Mouse (Mus musculus) neural tube, embryonic 14.5 days (tissue): ENCODE measurements around the gene D630003M21Rik. TPM values are rescaled to one million over a fixed set of nuclear protein-coding genes. Genes with fewer than 3 reads are reported as not detected.

Source experiments
- ATAC-seq: fragments of 200-750 bp; cut with Nextera tagmentation; 2 replicates; pipeline ENCODE4 v1.8.0; 2017; ENCODE audit warnings: low read depth, mild to moderate bottlenecking, moderate TSS enrichment, moderate library complexity
- H3K27ac ChIP-seq: fragments of 300-500 bp; sonication (generic); 2 replicates; pipeline ENCODE4 v1.5.1; 2014; ENCODE audit warnings: low read depth, mild to moderate bottlenecking, control low read depth, low read length, moderate library complexity, mixed read lengths
- H3K27me3 ChIP-seq: fragments of 300-500 bp; sonication (generic); 2 replicates; pipeline ENCODE4 v1.6.1; 2014; ENCODE audit warnings: low read length; ENCODE audit not compliant: control insufficient read depth, insufficient read depth
- H3K36me3 ChIP-seq: fragments of 300-500 bp; sonication (generic); 2 replicates; pipeline ENCODE4 v1.6.1; 2014; ENCODE audit warnings: low read length, mixed read lengths; ENCODE audit not compliant: control insufficient read depth, insufficient read depth
- H3K4me1 ChIP-seq: fragments of 300-500 bp; sonication (generic); 2 replicates; pipeline ENCODE4 v1.6.1; 2014; ENCODE audit warnings: low read length; ENCODE audit not compliant: control insufficient read depth, insufficient read depth
- H3K4me2 ChIP-seq: fragments of 300-500 bp; sonication (generic); 2 replicates; pipeline ENCODE4 v1.6.1; 2014; ENCODE audit warnings: mild to moderate bottlenecking, low read depth, low read length, control low read depth
- H3K4me3 ChIP-seq: fragments of 300-500 bp; sonication (generic); 2 replicates; pipeline ENCODE4 v1.5.1; 2014; ENCODE audit warnings: low read depth, low read length, control low read depth, mixed read lengths
- H3K9ac ChIP-seq: fragments of 300-500 bp; sonication (generic); replicated peaks from 2 replicates; pipeline ENCODE4 v1.6.1; 2014; ENCODE audit warnings: low read depth, mild to moderate bottlenecking, control low read depth, low read length, mixed read lengths
- H3K9me3 ChIP-seq: fragments of 300-500 bp; sonication (generic); 2 replicates; pipeline ENCODE4 v1.6.1; 2016; ENCODE audit warnings: low read length; ENCODE audit not compliant: control insufficient read depth
- WGBS: fragments of 180-500 bp; shearing (Covaris S2); extraction: QIAGEN DNeasy Blood & Tissue Kit; methylation state at CpG from one replicate; pipeline ENCODE4 v1.1.7; 2014; 5-methylcytosine and 5-hydroxymethylcytosine counted together
- polyA plus RNA-seq: library from polyadenylated mRNA; unstranded; fragments of >200 nt; fragmentation: Nextera tagmentation; extraction: Ambion mirVana; gene quantifications from 2 replicates; pipeline ENCODE4 v1.2.1, GENCODE M21; 2014

Gene D630003M21Rik
- polyA plus RNA-seq, 1 experiment from 2014 or later: 0.94 TPM

DNA sequence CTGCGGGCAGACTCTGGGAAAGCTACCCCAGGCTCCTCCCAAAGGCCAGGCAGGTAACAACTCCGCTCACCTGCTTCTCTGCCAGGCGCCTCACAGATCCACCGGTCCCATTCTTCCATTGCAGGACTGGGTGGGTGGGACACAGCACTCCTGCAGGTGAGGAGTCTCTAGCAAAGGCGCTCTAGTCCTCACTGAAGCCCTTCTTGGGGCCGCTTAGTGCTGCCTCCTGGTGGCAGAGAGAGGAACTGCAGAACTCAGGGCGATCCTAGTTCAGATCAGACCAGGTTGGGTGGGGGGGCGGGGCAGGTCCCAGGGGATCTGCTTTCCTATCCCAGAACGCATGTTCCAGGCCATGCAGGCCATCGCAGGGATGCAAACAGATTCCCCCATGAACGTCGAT is 29.8 kb upstream of the D630003M21Rik start:
- Histone ChIP-seq H3K27me3 (no peaks in the 10 kb centered on the region), H3K4me2 (no peak overlapping the region), H3K9ac (no peak overlapping the region), H3K27ac (no peak overlapping the region), H3K36me3 (no peaks in the 10 kb centered on the region), H3K4me3 (no peak overlapping the region), H3K4me1 (no peaks in the 10 kb centered on the region), H3K9me3 (no peaks in the 10 kb centered on the region)
- ATAC-seq: no peak; the same call in 1 of the 2 replicates
- WGBS: 14% methylated on average over 12 of the region's 12 CpGs

DNA sequence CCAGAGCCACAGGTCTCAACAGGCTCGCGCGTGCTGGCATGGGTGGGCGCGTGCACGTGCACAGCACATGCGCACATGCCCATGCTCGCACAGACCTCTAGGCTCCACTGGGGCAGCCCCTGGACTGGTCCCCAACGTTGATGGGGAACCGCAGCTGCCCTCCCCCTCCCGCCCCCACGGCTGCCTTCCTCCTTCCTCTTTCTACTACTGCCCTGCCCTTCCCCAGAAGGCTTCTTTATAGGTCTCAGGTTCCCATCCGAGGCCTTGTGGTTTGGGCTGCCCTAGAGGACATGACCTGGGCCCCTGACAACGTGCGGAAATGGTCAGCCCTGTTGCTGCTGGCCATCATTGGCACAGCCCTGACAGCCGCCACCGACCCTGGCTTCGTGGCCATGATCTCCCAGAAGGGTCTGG is 29.0 kb upstream of the D630003M21Rik start, which contains the start of gene Bpi:
Gene Bpi, plus strand, starts transcription at position 90 of the 414 bp plus-strand sequence.
- WGBS: 77% methylated on average over 18 of the region's 18 CpGs
- no peaks in the 10 kb centered on the region for H3K4me1 ChIP-seq
- H3K27me3 ChIP-seq: no peaks in the 10 kb centered on the region
- ATAC-seq: no peak
- no peak within 1 kb of the TSS for H3K27ac ChIP-seq
- no peaks in the 10 kb centered on the region for H3K36me3 ChIP-seq
- H3K4me2 ChIP-seq: no peak within 1 kb of the TSS
- H3K4me3 ChIP-seq: no peak within 1 kb of the TSS
- H3K9me3 ChIP-seq: no peaks in the 10 kb centered on the region
- no peak within 1 kb of the TSS for H3K9ac ChIP-seq

DNA sequence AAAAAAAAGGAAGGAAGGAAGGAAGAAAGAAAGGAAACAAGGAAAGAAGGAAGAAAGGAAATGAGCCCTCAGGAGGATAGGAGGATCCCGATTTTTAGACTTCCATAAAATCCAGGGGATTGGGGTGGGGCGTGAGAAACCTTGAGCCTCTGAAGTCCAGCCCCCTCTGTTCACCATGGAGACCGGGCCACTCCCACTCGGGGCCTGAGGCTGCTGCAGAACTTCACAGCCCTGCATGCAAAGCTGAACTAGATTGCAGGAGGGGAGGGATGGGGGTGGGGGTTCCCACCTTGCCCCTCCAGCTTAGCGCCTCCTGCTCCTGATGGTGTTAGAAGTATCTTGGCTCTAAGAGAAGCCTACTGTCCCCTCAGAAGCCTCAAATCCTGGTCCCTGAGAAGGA is 27.9 kb upstream of the D630003M21Rik start:
- Histone ChIP-seq H3K36me3 (no peaks in the 10 kb centered on the region), H3K27me3 (no peaks in the 10 kb centered on the region), H3K9me3 (no peaks in the 10 kb centered on the region), H3K4me1 (no peaks in the 10 kb centered on the region), H3K4me3 (no peak overlapping the region), H3K27ac (no peak overlapping the region), H3K9ac (no peak overlapping the region), H3K4me2 (no peak overlapping the region)
- ATAC-seq: no peak
- 14% methylated on average over 5 of the region's 5 CpGs for WGBS

DNA sequence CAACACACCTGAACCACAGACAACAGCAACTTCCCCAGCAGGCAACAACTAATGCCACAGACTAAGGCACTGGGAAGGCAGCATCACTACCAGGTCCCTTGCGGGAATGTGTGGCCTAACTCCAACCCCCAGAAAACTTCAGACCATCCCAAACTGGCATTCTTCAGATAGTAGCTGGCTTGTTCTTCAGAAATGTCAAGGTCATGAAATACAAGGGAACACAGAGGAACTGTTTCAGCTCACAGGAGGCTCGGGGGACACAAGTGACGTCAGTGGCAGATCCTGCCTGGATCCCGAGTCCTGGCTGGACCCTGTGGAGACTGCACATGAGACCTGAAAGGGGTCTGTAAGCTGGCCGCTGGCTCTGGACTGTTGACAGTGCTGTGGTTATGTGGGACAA is 24.8 kb upstream of the D630003M21Rik start:
- 77% methylated on average over 5 of the region's 5 CpGs for WGBS
- Histone ChIP-seq H3K4me3 (no peak overlapping the region), H3K36me3 (no peaks in the 10 kb centered on the region), H3K4me1 (no peaks in the 10 kb centered on the region), H3K9me3 (no peaks in the 10 kb centered on the region), H3K27me3 (no peaks in the 10 kb centered on the region), H3K27ac (no peak overlapping the region), H3K9ac (no peak overlapping the region), H3K4me2 (no peak overlapping the region)
- no peak for ATAC-seq

DNA sequence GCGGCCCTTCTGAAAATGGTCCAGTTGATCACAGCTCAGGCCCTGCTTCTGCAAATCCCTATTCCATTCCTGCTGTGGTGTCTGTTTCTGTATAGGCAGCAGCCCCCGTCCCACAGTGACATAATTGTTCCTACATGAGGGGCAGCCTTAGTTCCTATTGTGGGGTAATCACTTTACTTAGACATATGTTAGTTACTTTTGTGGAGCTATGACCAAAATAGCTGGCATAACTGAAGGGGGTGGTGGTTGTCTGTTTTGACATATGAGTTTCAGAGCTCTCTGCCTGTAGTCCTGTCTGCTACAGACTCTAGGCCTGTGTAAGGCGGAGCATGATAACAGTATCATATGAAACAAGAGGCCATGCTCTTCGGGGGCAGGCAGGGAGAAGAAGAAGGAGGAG is 21.5 kb upstream of the D630003M21Rik start:
- H3K4me1 ChIP-seq: no peaks in the 10 kb centered on the region
- 82% methylated on average over 4 of the region's 4 CpGs for WGBS
- no peak overlapping the region for H3K4me3 ChIP-seq
- H3K36me3 ChIP-seq: no peaks in the 10 kb centered on the region
- H3K9me3 ChIP-seq: no peaks in the 10 kb centered on the region
- no peaks in the 10 kb centered on the region for H3K27me3 ChIP-seq
- ATAC-seq: no peak
- H3K9ac ChIP-seq: no peak overlapping the region
- no peak overlapping the region for H3K4me2 ChIP-seq
- no peak overlapping the region for H3K27ac ChIP-seq

DNA sequence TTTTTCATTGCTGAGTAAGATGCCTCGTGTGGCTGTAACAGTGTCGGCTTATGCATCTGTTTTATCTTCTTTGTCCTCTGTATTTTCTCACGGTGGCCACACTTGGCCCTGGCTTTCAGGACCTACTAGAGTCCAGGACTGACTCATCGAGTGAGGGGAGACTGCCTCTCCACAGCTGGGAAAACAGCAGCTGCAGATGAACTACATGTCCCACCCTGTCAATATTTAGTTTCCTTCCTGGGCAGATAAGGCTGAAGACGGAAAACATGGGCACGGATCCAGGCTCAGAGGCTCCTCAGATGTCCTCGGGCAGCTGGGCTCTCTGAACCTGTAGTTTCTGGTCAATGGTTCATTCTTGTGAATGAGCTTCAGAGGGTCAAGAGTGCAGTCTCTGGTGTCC is 19.3 kb upstream of the D630003M21Rik start:
- Histone ChIP-seq H3K36me3 (no peaks in the 10 kb centered on the region), H3K4me1 (no peaks in the 10 kb centered on the region), H3K4me2 (no peak overlapping the region), H3K27ac (no peak overlapping the region), H3K27me3 (no peaks in the 10 kb centered on the region), H3K9ac (no peak overlapping the region), H3K9me3 (no peaks in the 10 kb centered on the region), H3K4me3 (no peak overlapping the region)
- WGBS: 82% methylated on average over 7 of the region's 7 CpGs
- no peak for ATAC-seq

DNA sequence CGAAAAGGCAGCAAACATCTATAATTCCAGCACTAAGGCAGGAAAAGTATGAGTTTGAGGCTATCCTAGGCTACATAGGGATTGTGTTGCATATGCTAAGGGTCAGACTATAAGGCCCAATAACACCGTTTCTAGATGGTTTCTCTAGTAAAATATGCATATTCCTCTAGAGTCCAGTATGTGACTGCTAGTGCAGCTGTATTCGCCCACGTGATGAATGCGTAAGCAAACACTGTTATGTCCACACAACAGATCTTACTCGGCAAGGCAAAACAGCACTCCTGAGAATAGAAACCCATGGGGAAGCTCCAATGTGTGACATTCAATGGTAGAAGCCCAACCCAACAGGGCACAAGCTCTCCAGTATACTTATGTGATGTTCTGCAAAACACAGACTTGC is 18.8 kb upstream of the D630003M21Rik start:
- no peak for ATAC-seq

DNA sequence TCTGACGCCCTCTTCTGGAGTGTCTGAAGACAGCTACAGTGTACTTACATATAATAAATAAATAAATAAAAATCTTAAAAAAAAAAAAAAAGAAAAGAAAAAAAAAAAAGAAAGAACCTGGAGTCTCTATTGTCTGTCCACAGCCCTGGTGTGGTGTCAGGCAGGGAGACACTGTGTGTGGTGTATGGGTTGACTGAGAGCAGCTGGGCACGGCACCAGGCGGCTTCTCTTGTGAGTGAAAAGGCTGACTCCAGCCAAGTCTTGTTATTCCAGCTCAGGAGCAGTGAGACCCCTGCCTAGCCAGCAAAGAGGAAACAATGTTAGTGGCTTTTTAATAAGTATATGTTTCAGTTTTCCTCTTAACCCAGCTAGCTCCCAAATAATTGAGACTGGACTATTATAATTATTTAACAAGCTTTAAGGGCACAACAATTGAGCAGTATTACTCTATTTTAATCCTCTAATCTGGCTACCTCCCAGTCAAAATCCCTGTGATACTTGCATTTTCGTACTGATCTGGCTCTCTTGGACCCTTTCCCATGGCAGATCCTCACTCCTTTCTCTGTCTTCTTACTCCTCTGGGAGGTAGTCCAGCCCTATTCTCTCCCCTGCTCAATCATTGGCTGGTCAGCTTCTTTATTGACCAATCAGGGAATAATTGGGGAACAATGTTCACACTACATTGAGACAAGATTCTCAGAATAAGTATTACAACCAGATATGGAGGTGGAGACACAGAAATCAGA is 16.2 kb upstream of the D630003M21Rik start:
- Histone ChIP-seq H3K27me3 (no peaks in the 10 kb centered on the region), H3K9me3 (no peaks in the 10 kb centered on the region), H3K4me3 (no peak overlapping the region), H3K9ac (no peak overlapping the region), H3K4me1 (no peaks in the 10 kb centered on the region), H3K4me2 (no peak overlapping the region), H3K27ac (no peak overlapping the region), H3K36me3 (no peaks in the 10 kb centered on the region)
- 68% methylated on average over 4 of the region's 4 CpGs for WGBS
- ATAC-seq: no peak

More for the DNA sequence above, 18.8 kb upstream of the D630003M21Rik start:
- no peak overlapping the region for H3K4me2 ChIP-seq
- H3K36me3 ChIP-seq: no peaks in the 10 kb centered on the region
- no peak overlapping the region for H3K27ac ChIP-seq
- 84% methylated on average over 6 of the region's 6 CpGs for WGBS
- H3K9ac ChIP-seq: no peak overlapping the region
- H3K4me1 ChIP-seq: no peaks in the 10 kb centered on the region
- no peak overlapping the region for H3K4me3 ChIP-seq
- H3K27me3 ChIP-seq: no peaks in the 10 kb centered on the region
- no peaks in the 10 kb centered on the region for H3K9me3 ChIP-seq

DNA sequence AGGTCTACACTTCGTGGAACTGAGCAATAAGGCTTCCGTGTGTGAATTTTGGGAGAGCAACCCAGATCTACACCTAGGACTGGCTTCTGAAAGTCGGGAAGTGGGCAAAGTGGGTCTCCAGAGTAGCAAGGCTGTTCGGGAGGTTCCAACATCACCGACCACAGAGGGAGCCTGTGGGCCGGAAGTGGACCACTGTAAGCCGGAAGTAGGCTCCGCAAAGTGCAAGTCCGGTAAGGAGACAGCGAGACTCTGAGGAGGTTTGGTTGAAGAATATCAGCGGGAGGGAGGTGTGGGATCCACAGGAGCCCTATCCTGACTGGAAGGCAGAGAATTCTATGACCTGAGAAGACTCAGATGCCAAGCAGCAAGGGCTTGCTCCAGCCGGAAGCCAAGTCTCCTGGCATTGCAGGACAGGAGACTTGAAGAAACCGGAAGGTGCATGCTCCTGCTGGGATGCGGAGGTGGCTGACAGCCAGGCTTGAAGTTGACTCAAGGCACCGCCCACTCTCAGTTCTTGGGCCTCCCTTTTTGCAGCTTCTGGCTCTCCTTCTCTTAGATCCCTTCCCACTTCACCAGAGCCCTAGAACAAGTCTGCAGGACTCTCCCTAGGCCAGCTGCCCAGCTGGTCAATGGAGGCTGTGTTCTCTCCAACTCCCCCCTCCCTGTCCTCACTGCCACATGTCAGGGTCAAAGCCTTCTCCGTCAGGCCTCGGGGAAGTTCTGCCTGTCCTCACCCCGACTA is 14.3 kb upstream of the D630003M21Rik start:
- Histone ChIP-seq H3K27ac (no peak overlapping the region), H3K4me1 (no peaks in the 10 kb centered on the region), H3K9ac (no peak overlapping the region), H3K9me3 (no peaks in the 10 kb centered on the region), H3K36me3 (no peaks in the 10 kb centered on the region), H3K4me2 (no peak overlapping the region), H3K27me3 (no peaks in the 10 kb centered on the region), H3K4me3 (no peak overlapping the region)
- no peak for ATAC-seq
- 81% methylated on average over 18 of the region's 18 CpGs for WGBS
